Mouse (Mus musculus) hindbrain, embryonic 14.5 days (tissue): ENCODE data around the gene Cap1. TPM values are rescaled to one million over a fixed set of nuclear protein-coding genes. Genes with fewer than 3 reads are reported as not detected.

ENCODE experiments used
- ATAC-seq: fragments of 200-750 bp; cut with Nextera tagmentation; 2 replicates; pipeline ENCODE4 v1.8.0; 2017; ENCODE audit warnings: moderate number of reproducible peaks, mild to moderate bottlenecking, moderate TSS enrichment, moderate library complexity; ENCODE audit not compliant: low FRiP score
- DNase-seq: peaks from one replicate; pipeline ENCODE4 v3.0.0-alpha.2; 2015; ENCODE audit warnings: low spot score
- H3K27ac ChIP-seq: fragments of 300-500 bp; sonication (generic); 2 replicates; pipeline ENCODE4 v1.5.1; 2014; ENCODE audit warnings: mild to moderate bottlenecking, moderate library complexity
- H3K27me3 ChIP-seq: fragments of 300-500 bp; sonication (generic); 2 replicates; pipeline ENCODE4 v1.6.1; 2014; ENCODE audit warnings: mild to moderate bottlenecking, low read length, mixed read lengths; ENCODE audit not compliant: control insufficient read depth, insufficient read depth
- H3K36me3 ChIP-seq: fragments of 300-500 bp; sonication (generic); replicated peaks from 2 replicates; pipeline ENCODE4 v1.6.1; 2014; ENCODE audit not compliant: control insufficient read depth, insufficient read depth
- H3K4me1 ChIP-seq: fragments of 300-500 bp; sonication (generic); replicated peaks from 2 replicates; pipeline ENCODE4 v1.6.1; 2014; ENCODE audit warnings: antibody characterized with exemption, low read length, mixed read lengths; ENCODE audit not compliant: control insufficient read depth, insufficient read depth
- H3K4me2 ChIP-seq: fragments of 300-500 bp; sonication (generic); replicated peaks from 2 replicates; pipeline ENCODE4 v1.6.1; 2014; ENCODE audit warnings: mild to moderate bottlenecking, moderate library complexity
- H3K4me3 ChIP-seq: fragments of 300-500 bp; sonication (generic); replicated peaks from 2 replicates; pipeline ENCODE4 v1.5.1; 2014; ENCODE audit warnings: mild to moderate bottlenecking, low read length
- H3K9ac ChIP-seq: fragments of 300-500 bp; sonication (generic); 2 replicates; pipeline ENCODE4 v1.6.1; 2014
- H3K9me3 ChIP-seq: fragments of 300-500 bp; sonication (generic); 2 replicates; pipeline ENCODE4 v1.6.1; 2016; ENCODE audit warnings: low read length; ENCODE audit not compliant: control insufficient read depth
- WGBS: fragments of 180-500 bp; shearing (Covaris S2); extraction: QIAGEN DNeasy Blood & Tissue Kit; methylation state at CpG from one replicate; pipeline ENCODE4 v1.1.7; 2014; 5-methylcytosine and 5-hydroxymethylcytosine counted together
- polyA plus RNA-seq: library from polyadenylated mRNA; unstranded; fragments of >200 nt; fragmentation: Nextera tagmentation; extraction: Ambion mirVana; gene quantifications from 2 replicates; pipeline ENCODE4 v1.2.1, GENCODE M21; 2014

The Cap1 gene
- polyA plus RNA-seq, 1 experiment from 2014 or later: 71.9 TPM

DNA sequence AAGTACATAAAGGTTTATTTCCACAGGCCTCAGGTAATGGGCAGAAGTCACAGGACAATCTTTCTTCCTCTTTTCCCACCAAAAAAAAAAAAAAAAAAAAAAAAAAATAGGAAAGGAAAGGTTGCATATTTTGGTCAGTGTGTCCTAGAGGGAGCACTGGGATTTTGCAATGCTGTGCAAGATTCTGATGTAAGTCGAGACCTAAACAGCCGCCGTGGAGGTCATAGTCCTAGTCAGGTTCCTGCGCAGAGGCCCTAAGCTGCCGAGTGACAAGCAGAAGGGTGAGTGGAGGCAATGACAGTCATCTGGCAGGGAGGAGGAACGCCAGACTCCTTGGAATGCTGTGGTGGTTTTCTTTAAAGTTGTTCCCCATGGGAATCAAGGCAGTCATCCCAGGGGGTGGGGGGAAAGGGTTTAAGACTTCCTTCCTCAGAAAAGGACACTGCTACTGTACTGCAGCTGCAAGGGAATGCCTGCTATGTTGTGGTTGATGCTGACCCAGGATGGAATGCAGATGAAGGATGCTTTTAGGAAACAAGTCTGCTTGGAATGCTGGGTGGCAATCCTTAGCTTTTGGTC lies 26.7 kb downstream of the Cap1 start:
- DNase-seq (no peak), ATAC-seq (no peak)
- Histone ChIP-seq H3K36me3 (peaks cover 90% of the 10 kb centered on the region), H3K4me2 (no peak overlapping the region), H3K27ac (no peak overlapping the region), H3K9me3 (no peaks in the 10 kb centered on the region), H3K9ac (no peak overlapping the region), H3K4me3 (no peak overlapping the region), H3K27me3 (no peaks in the 10 kb centered on the region), H3K4me1 (no peaks in the 10 kb centered on the region)
- WGBS: 86% methylated on average over 6 of the region's 6 CpGs

DNA sequence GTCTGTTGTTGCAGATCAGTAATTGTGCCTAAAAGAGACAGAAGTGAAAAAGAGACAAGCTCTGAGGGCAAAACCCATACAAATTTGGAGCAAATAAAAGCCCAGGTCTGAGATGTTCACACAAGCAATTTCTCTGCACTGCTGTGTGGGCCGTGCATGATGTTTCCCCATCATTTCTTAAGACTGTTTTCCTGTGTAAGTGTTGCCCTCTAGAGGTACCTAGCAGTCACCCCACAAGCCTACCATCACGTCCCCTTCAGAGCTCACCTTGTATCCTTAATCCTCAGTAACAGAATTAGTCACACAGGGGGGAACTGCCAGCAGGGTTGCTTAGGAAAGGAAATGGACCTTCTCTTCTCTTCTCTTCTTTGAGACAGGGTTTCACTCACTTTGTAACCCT lies 27.9 kb downstream of the Cap1 start:
- no peak overlapping the region for H3K4me2 ChIP-seq
- no peaks in the 10 kb centered on the region for H3K9me3 ChIP-seq
- 49% methylated on average over 2 of the region's 2 CpGs for WGBS
- H3K4me3 ChIP-seq: no peak overlapping the region
- H3K4me1 ChIP-seq: no peaks in the 10 kb centered on the region
- no peak overlapping the region for H3K27ac ChIP-seq
- DNase-seq: no peak
- no peak for ATAC-seq
- H3K27me3 ChIP-seq: no peaks in the 10 kb centered on the region
- H3K36me3 ChIP-seq: peaks cover 89% of the 10 kb centered on the region
- H3K9ac ChIP-seq: no peak overlapping the region

DNA sequence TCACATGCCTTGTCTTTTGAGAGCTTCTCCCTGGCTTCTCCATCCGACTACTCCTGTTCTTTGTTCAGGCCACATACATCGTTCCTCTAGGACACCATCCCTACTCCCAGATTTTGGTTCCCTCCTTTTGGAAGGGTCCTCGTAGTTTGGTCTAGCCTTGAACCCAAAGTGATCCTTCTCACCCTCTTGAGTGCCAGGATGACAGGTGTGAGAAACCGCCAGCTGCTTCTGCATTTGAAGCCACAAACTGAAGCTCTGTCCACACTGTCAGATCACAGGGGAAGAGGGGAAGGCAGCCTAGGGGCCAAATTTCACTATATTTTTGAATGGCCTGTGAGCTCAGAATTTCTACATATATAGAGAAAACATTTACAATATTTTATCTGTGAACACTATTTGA lies 31.1 kb downstream of the Cap1 start:
- WGBS: 92% methylated on average over 4 of the region's 4 CpGs
- Histone ChIP-seq H3K4me3 (no peak overlapping the region), H3K9ac (no peak overlapping the region), H3K27me3 (no peaks in the 10 kb centered on the region), H3K4me1 (no peaks in the 10 kb centered on the region), H3K27ac (no peak overlapping the region), H3K9me3 (no peaks in the 10 kb centered on the region), H3K4me2 (no peak overlapping the region), H3K36me3 (peaks cover 97% of the 10 kb centered on the region)
- DNase-seq (no peak), ATAC-seq (no peak)

DNA sequence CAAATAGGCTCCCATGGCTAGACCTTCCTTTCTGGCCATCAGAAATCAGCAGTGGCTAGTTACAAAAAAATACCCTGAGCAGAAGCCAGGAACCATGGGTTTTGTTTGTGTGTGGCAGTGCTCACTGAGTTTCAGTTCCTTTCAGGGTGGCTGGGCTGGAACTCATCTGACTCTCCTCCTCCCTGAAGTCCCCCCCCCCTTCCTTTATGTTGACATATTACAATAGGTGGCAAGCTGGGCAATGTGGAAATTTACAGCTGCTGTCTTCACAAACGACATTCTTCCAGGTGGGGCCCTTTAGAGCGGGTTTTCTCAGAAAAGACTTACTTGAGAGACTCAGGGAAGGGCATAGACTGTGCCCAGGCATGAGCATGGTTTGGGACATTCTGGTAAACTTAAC lies 32.2 kb downstream of the Cap1 start:
- H3K4me2 ChIP-seq: no peak overlapping the region
- H3K36me3 ChIP-seq: peaks cover 98% of the 10 kb centered on the region
- DNase-seq: no peak
- H3K27me3 ChIP-seq: no peaks in the 10 kb centered on the region
- H3K4me3 ChIP-seq: no peak overlapping the region
- ATAC-seq: no peak
- H3K9ac ChIP-seq: no peak overlapping the region
- H3K27ac ChIP-seq: no peak overlapping the region
- H3K4me1 ChIP-seq: no peaks in the 10 kb centered on the region
- WGBS: 56% methylated on average over 2 of the region's 2 CpGs
- no peaks in the 10 kb centered on the region for H3K9me3 ChIP-seq

DNA sequence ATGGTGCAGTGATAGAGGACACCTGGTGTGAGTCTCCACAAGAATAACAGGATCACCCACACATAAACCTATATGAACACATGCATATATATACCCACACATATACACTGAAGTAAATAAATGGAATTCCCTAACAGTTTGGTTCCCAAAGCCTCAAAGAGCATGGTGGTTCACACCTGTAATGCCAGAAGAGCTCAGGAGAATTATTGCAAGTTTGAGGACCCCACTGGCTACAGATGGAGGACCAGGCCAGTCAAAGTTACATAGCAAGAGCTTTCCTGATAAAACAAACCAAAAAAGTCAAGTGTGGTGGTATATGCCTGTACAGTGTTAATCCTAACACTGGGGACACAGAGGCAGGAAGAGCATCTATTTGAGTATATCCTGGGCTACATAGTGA lies 34.3 kb downstream of the Cap1 start:
- Histone ChIP-seq H3K9me3 (no peaks in the 10 kb centered on the region), H3K4me3 (no peak overlapping the region), H3K36me3 (peaks cover 98% of the 10 kb centered on the region), H3K27ac (no peak overlapping the region), H3K27me3 (no peaks in the 10 kb centered on the region), H3K4me2 (no peak overlapping the region), H3K4me1 (no peaks in the 10 kb centered on the region), H3K9ac (no peak overlapping the region)
- ATAC-seq (no peak), DNase-seq (no peak)

DNA sequence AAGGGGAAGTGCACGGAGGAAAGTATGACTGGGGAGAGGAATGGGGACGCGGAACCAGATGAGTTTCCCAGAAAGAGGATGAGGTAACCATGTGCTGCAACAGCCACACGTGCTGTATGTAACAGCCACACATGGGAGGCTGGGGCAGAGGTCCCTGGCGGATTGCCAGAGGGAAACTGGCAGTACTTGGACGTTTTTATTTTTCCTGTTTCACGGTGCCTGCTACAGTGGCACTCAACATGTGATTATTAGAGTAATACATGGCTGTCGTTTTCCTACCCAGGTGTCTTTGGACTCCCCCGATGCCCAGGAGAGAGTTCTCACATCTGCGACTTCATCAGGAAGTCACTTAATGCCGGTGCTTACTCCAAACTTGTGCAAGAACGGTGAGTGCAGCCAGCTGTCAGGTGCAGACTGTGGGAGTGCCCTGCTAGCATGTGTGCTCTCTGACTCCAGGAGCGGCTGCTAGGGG lies 37.7 kb downstream of the Cap1 start:
- Histone ChIP-seq H3K9ac (no peak overlapping the region), H3K4me3 (no peak overlapping the region), H3K4me2 (no peak overlapping the region), H3K36me3 (peaks cover 92% of the 10 kb centered on the region), H3K4me1 (no peaks in the 10 kb centered on the region), H3K27me3 (no peaks in the 10 kb centered on the region), H3K9me3 (no peaks in the 10 kb centered on the region), H3K27ac (no peak overlapping the region)
- DNase-seq (no peak), ATAC-seq (no peak)
- WGBS: 82% methylated on average over 13 of the region's 13 CpGs

DNA sequence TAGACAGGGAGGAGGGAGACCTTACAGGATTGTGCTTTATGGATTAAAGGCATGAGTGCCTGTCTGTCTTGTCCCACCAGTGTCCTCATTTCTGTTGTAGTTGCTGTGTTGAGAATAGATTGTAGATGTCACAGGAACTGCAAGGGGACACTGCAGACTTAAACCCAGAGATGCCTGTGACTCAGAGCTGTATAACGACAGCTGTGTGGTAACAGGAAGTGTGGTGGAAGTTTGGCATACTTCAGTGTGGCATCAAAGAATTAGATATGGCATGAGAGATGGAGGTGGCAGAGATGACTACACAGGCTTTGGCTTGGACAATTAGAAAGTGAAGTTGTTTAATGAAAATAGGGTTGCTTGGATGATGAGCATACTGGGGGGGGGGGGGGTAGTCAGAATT lies 47.4 kb downstream of the Cap1 start:
- Histone ChIP-seq H3K9ac (no peak overlapping the region), H3K4me2 (no peak overlapping the region)

DNA sequence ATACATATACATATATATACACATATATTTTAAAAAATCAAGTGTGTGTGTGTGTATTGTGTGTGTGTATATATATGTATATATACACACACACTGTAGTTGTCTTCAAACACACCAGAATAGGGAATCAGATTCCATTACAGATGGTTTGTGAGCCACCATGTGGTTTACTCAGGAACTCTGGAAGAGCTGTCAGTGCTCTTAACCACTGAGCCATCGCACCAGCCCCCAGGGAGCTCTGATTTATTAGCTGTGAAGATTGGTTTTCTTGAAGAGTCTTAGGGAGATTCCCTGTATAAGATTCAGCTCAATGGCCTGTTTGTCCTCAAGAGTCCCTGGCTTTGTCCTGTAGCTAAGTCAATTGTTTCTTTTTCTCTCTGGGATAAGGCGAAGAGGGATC lies 47.9 kb downstream of the Cap1 start:
- WGBS: 60% methylated on average over 2 of the region's 2 CpGs
- ATAC-seq (no peak), DNase-seq (no peak)
- peaks cover 15% of the 10 kb centered on the region for H3K36me3 ChIP-seq
- H3K4me2 ChIP-seq: no peak overlapping the region
- H3K27ac ChIP-seq: no peak overlapping the region
- H3K9ac ChIP-seq: no peak overlapping the region
- no peaks in the 10 kb centered on the region for H3K9me3 ChIP-seq
- H3K4me3 ChIP-seq: no peak overlapping the region
- no peaks in the 10 kb centered on the region for H3K27me3 ChIP-seq
- peaks cover 25% of the 10 kb centered on the region; the same call in 1 of the 2 replicates for H3K4me1 ChIP-seq

More for the DNA sequence above, 47.4 kb downstream of the Cap1 start:
- DNase-seq (no peak), ATAC-seq (no peak)
- 82% methylated on average over 1 of the region's 1 CpGs for WGBS
- H3K4me1 ChIP-seq: peaks cover 25% of the 10 kb centered on the region; the same call in 1 of the 2 replicates
- H3K9me3 ChIP-seq: no peaks in the 10 kb centered on the region
- H3K36me3 ChIP-seq: peaks cover 15% of the 10 kb centered on the region
- H3K27ac ChIP-seq: no peak overlapping the region
- H3K27me3 ChIP-seq: no peaks in the 10 kb centered on the region
- no peak overlapping the region for H3K4me3 ChIP-seq

DNA sequence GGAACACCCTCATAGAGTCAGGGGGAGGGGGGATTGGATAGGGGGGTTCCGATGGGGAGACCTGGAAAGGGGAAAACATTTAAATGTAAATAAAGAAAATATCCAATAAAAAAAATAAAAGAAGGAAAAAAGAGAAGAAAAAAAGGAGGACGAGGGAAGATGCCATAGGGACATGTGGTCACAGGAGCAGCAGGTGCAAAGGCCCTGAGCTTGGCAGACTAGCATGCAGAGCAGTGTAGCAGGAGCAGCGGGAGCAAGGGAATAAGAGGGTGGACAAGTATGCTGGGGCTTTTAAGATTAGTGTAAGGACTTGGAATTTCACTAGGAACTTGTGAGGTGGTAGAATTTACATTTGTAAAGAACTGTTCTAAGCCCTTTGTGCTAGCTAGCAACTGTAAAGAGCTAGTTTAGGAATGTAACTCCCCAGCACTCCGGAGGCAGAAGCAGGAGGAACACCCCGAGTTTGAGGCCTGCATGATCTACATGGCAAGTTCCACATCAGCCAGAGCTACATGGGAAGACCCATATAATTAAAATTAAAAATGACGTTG lies 48.6 kb downstream of the Cap1 start:
- Histone ChIP-seq H3K27me3 (no peaks in the 10 kb centered on the region), H3K4me3 (peak overlapping the region; percentile 60; the same call in 1 of the 2 replicates), H3K27ac (no peak overlapping the region), H3K9ac (0 out of 2 replicates have a peak overlapping the region, but pooled peaks have one; percentile 73), H3K9me3 (no peaks in the 10 kb centered on the region), H3K4me1 (peaks cover 25% of the 10 kb centered on the region), H3K36me3 (peaks cover 15% of the 10 kb centered on the region), H3K4me2 (peak overlapping the region; percentile 66)
- ATAC-seq (no peak), DNase-seq (no peak)
- 72% methylated on average over 6 of the region's 6 CpGs for WGBS

DNA sequence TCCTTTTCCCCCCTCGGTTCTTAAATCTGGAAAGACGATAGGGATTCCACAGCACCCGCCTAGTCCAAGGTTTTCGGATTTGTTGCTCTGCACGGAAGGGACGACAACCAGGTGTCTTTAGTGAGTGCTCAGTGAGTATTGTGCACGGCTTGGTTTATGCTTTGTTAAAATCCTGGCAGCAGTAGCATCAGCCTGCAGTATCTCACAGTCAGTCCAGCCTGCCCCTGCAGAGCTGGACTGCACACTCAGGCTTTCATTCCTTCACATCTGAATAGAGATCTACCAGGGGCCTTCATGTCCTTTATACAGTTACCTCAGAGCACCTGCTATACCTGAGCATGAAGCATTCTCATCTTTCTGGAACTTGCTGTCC lies 49.5 kb downstream of the Cap1 start:
- Histone ChIP-seq H3K9me3 (no peaks in the 10 kb centered on the region), H3K27ac (peak overlapping the region; percentile 85), H3K9ac (peak overlapping the region; percentile 73), H3K36me3 (peaks cover 8% of the 10 kb centered on the region), H3K4me3 (peak overlapping the region; percentile 60), H3K4me2 (peak overlapping the region; percentile 66), H3K27me3 (no peaks in the 10 kb centered on the region), H3K4me1 (peaks cover 25% of the 10 kb centered on the region)
- no peak for ATAC-seq
- DNase-seq: no peak
- under 1% methylated on average over 7 of the region's 7 CpGs for WGBS
